Mouse (Mus musculus) CD4-positive, CD25-positive, alpha-beta regulatory T cell, adult 4 months (primary cell): ENCODE results near the gene Kif18b. TPM values are rescaled to one million over a fixed set of nuclear protein-coding genes. Genes with fewer than 3 reads are reported as not detected.

Source experiments
- ATAC-seq: one replicate; pipeline ENCODE4 v1.8.0; 2017
- polyA plus RNA-seq, 2 experiments: library from polyadenylated mRNA; unstranded; fragments of 100-300 nt; shearing (Covaris generic); gene quantifications; one replicate each; pipeline ENCODE4 v1.2.1; 2017

The Kif18b gene
- polyA plus RNA-seq, 2 experiments from 2014 or later = 0.28 to 0.76 TPM

DNA sequence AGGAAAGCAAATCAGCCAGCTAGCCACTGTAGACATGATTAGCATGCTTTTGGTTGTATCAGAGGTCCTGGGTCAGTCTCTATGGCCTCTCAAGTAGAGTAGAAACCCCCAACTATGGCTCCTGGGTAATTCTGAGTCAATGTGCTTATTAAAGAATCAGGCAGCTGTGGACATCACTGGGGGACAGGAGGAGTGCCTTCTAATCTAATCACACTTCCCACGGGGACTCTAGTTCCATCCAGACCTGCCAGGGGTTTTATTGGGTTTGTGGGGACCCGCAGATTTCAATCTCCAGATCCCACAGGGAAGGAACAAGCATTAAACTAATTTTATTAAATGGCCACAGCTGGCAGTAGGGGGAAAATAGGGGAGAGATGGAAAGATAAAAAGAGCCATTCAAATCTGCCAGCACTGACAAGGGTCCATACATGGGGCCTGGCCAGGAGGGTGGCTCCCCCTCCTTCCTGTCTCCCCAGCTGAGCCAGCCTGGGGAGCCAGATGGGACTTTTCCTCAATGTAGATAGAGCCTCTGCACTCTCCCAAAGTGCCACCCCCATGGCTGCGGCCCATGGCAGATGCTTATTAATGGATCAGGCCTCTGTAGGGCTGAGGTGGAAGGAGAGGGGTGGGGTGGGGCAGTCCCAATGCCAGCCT lies 12.7 kb upstream of the Kif18b start:
- no peak for ATAC-seq

GRCm38 (mm10) chr11:102936272-102936671 lies 11.3 kb upstream of the Kif18b start:
- no peak for ATAC-seq

DNA sequence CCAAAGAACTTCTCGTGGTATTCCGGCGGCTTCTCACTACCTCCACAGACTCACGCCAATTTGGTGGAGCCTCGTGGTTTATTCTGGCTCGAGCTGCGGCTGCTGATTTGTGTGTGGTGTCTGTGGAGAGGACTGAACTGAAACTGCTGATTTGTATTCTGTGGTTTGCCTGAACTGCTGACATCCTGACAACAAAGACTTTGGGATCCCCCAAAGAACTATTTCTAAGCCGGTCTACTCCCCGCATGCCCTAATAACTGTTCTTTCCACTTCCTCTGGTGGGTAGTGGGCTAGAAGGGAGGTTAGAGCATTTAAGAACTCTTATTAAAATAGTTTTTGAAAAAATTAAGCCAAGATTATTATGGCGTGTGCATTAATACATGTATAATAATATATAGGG lies 5.7 kb upstream of the Kif18b start:
- ATAC-seq = no peak

DNA sequence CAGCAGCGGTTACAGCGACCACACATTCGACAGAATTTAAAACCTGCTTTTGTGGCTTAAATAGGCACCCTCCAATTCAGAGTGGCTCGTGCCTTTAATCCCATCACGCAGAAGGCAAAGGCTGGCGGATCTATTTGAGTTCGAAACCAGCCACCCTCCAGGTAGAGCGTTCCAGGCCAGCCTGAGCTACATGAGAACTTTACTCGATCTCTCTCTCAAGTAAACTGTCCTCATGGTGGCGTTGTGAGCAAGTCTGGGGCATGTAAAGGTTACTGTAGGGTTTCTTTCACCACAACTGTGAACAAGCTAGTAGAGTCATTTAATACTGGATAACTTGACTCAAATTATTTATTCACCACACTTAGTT lies 410 bp upstream of the Kif18b start:
- peak; percentile 54 for ATAC-seq

GRCm38 (mm10) chr11:102921491-102921890 lies 3.4 kb downstream of the Kif18b start:
- ATAC-seq = no peak

DNA sequence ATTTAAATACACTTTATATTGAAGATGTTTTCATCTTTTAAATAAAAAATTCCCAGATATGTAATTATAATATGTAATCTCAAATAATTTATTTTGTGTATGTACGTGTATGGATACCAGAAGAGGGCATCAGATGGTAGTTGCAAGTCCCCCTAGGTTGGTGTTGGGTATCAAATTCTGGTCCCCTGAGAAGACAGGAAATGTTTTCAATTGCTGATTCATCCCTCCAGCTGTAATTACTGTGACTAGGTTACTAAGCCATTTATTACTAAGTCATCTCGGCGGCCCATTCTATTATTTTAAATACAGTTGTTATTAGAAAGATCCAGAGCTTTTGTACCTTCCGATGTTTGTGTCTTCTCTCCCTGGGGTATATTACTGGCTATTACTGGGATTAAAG lies 6.8 kb downstream of the Kif18b start:
- no peak for ATAC-seq

- ATAC-seq = no peak
Measured at GRCm38 (mm10) chr11:102915380-102915779, 9.5 kb downstream of the Kif18b start.

- ATAC-seq = no peak
Measured at GRCm38 (mm10) chr11:102911376-102911775, 13.5 kb downstream of the Kif18b start.

- no peak for ATAC-seq
Measured at GRCm38 (mm10) chr11:102903654-102904053, 21.3 kb downstream of the Kif18b start.

DNA sequence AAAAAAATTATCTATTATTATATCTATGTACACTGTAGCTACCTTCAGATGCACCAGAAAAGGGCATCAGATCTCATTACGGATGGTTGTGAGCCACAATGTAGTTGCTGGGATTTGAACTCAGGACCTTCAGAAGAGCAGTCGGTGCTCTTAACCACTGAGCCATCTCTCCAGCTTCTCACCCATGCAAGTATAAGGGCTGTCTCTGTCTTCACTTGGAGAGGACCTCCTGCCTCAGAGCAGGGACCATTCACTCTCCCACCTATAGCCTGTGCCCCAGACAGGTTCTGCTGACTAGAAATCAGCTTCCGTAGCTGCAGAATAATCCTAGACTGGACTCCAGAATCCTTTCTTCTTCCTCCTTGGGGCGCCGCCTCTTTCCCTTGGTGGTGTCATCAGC lies 22.8 kb downstream of the Kif18b start:
- no peak for ATAC-seq

GRCm38 (mm10) chr11:102901199-102901598 lies 23.7 kb downstream of the Kif18b start:
- no peak for ATAC-seq

GRCm38 (mm10) chr11:102900763-102901162 lies 24.2 kb downstream of the Kif18b start, which contains the start of gene Gfap:
TSS of gene Gfap (minus strand) at chr11:102900912.
- no peak for ATAC-seq

DNA sequence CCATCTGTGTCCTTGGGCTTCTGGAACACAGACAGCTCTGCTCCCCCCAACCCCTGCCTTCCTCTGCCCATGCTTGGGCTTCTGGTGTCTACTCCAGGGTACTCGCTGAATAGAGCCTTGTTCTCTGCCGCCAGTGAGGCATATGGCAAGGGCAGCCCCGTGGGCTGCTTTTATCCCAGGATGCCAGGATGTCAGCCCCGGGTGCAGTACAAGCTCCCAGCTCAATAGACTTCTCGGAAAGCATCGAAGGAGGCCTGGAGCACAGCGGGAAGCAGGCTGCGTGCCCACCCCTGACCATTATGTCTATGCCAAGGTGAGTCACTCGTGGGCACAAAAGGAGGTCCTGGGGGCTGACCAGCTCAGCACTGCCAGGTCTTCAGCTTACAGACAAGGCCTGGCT lies 26.5 kb downstream of the Kif18b start:
- ATAC-seq = no peak

DNA sequence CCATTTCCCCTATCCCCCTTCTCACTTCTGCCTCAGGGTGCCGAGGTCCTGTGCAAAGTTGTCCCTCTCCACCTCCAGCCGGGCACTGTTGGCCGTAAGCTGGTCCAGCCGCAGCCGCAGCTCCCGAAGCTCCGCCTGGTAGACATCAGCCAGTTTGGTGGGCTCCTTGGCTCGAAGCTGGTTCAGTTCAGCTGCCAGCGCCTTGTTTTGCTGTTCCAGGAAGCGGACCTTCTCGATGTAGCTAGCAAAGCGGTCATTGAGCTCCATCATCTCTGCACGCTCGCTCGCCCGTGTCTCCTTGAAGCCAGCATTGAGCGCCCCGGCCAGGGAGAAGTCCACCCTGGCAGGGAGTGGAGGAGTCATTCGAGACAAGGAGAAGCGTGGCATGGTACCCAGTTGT lies 28.3 kb downstream of the Kif18b start:
- no peak for ATAC-seq

DNA sequence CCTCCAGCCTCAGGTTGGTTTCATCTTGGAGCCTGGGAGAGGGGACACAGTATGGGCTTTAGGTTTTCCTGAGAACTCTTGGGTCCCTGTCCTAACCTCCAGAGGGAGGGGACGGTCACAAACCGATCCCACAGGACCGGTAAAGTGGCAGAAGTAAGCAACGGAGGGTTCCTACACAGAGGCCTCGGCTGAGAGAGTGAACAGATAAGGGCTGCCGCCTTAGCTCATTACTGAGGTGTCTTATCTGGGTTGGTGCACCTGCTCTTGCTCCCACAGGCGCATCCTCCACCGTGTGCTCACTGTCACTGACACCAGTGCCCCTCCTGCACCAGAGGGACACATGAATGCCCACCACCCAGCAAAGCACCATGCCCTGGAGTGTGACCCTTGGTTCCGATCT lies 29.1 kb downstream of the Kif18b start:
- no peak for ATAC-seq

- ATAC-seq = no peak
Measured at GRCm38 (mm10) chr11:102894716-102895115, 30.2 kb downstream of the Kif18b start.

- ATAC-seq = peak; percentile 53
Measured at GRCm38 (mm10) chr11:102893015-102893651, 31.8 kb downstream of the Kif18b start.

DNA sequence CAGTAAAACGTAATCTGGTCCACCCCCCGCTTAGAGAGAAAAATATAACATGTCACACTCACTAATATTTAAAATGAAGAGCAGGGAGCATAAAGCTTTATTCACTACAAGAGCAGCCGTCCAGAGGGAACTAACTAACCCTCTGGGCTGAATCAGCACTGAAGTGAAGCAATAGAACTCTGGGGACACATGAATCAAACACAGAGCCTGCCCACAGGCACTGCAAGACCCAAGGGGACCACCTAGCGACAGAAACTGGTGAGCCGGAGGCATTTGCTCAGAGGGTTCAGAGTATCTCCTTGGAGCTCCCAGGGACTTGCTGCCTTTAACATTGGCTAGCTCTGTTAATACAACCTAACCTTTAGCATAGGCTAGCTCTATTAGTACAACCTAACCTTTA lies 34.8 kb downstream of the Kif18b start:
- no peak for ATAC-seq

GRCm38 (mm10) chr11:102888135-102888534 lies 36.8 kb downstream of the Kif18b start:
- no peak for ATAC-seq

- ATAC-seq = no peak
Measured at GRCm38 (mm10) chr11:102887433-102887832, 37.5 kb downstream of the Kif18b start.

DNA sequence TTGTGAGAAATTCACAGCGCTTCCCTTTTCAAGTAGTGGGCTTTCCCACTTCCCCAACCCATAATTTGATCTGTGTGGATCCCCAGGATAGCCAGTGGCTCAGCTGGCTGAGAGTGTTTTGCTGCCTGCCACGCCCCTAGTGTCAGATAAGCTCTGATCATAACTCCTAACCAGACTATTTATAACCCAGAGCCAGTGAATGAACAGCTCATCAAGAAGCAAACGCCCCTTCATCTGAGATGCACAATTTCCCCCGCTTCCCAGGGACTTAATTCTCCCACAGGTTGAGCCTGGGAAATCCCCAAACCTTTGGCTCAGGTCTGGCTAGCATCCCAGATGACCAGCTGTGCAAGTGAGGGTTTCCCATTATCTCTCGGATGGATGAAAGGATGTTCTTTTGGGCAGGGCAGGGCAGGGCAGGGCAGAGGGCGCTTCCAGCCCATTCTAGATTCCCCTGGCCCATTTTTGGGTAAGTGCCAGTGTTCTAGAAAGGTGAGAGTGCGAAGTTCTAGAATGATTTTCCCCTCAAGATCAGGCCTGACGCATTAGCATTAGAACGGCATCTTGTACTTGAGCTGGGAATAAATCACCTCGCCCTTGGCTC lies 40.2 kb downstream of the Kif18b start, which contains the start of gene Fam187a:
Gene Fam187a (plus strand): TSS at position 554 of the 604 bp plus-strand sequence.
- ATAC-seq = no peak

DNA sequence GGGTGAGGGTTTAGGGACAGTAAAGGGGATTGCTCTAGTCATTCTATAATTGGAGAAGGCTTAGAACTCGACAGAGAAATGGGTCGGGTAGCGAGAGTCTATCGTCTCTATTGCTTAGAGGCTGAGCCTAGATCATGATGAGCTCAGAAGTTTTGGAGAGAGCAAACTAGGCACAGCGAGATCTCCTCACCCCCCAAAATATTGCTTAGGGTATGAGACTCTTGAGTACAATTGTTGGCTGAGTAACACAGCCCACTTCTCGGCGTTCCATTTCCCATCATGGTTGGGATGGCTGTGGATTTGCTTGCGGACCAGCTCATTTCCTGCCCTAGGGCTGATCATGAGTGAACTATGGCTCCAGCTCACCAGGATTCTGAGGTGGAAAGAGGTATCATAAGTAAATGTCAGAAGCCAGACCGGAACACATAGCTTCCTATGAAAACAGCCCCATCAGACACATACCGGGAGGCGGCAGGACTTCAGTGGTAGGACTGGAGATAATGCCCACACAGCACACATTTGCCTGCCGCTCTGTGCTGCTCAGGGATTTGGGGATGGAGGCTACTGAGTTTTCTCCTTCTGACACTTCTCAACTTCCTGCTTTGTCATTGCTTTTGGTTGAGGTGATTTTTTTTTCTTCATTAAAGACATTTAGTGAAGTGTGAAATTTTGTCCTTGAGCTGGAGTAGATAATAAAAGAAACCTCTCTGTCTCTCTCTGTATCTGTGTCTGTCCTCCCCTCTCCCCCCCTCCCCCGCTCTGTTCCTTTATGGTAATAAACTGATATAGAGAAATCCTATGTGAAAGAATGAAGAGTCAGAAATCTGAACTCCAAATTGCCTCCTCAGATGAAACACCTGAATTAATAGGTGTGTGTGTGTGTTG lies 43.4 kb downstream of the Kif18b start:
- ATAC-seq = peak; percentile 6
